Mouse (Mus musculus): ENCODE measurements around the gene Adgrg7.

- TF ChIP-seq POLR2A (IDR thresholded peaks at IDR 0.05; ENCODE audit: low read depth, low read length): no peak
- no peak for TF ChIP-seq CTCF (IDR thresholded peaks at IDR 0.05; ENCODE audit: extremely low read depth, insufficient read depth, insufficient read length, insufficient replicate concordance)
Observed at GRCm38 (mm10) chr16:56799541-56800029, 3.9 kb upstream of the Adgrg7 start.
